Mouse (Mus musculus) embryonic fibroblast, embryonic 13.5 days (primary cell): ENCODE data around the gene Pacsin1.
A peak's percentile ranks its signal among the peaks of the same experiment; 100 is the strongest.

Experiments used
- CTCF ChIP-seq: IDR thresholded peaks from 2 replicates; pipeline ENCODE4 v1.5.1; 2011; ENCODE audit warnings: mild to moderate bottlenecking, control low read depth, low read length, moderate library complexity, borderline replicate concordance; ENCODE audit not compliant: insufficient read depth
- POLR2A ChIP-seq: IDR thresholded peaks from 2 replicates; pipeline ENCODE4 v1.6.1; 2011; ENCODE audit warnings: low read depth, mild to moderate bottlenecking, control low read depth, low read length, moderate library complexity

GRCm38 (mm10) chr17:27629249-27630020 lies 25.9 kb upstream of the Pacsin1 start:
- TF ChIP-seq CTCF, result peak; percentile 79; the same call in 1 of the 2 replicates
- peak; percentile 40; the same call in 1 of the 2 replicates for TF ChIP-seq POLR2A
